Mouse (Mus musculus): ENCODE measurements around the gene 9130019O22Rik. TPM values are rescaled to one million over a fixed set of nuclear protein-coding genes. Genes with fewer than 3 reads are reported as not detected.
A peak's percentile ranks its signal among the peaks of the same experiment; 100 is the strongest.
"Not testable (repeated sequence)": the region's sequence is repeated elsewhere in the genome, so short reads cannot be mapped to it uniquely, and the experiment has no call there.

9130019O22Rik gene
- total RNA-seq, 2 experiments from 2014 or later: 2.2 to 3.2 TPM

DNA sequence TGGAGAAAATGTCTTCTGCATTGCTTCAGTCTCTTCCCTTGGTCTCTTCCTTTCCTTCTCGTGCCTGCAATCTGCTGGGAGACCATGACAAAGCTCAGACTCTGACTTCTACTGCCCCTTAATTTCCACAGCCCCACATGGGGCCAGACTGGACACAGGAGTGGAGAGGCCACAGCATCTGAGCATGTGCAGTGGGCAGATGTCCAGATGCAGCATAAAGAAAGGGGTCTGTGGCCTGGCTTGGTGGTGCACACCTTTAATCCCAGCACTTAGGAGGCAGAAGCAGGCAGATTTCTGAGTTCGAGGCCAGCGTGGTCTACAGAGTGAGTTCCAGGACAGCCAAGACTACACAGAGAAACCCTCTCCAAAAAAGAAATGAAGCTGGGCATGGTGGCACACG, 1.4 kb downstream of the 9130019O22Rik start:
- intact Hi-C loops (cut with DNase I); DNase-seq: not testable (repeated sequence)

DNA sequence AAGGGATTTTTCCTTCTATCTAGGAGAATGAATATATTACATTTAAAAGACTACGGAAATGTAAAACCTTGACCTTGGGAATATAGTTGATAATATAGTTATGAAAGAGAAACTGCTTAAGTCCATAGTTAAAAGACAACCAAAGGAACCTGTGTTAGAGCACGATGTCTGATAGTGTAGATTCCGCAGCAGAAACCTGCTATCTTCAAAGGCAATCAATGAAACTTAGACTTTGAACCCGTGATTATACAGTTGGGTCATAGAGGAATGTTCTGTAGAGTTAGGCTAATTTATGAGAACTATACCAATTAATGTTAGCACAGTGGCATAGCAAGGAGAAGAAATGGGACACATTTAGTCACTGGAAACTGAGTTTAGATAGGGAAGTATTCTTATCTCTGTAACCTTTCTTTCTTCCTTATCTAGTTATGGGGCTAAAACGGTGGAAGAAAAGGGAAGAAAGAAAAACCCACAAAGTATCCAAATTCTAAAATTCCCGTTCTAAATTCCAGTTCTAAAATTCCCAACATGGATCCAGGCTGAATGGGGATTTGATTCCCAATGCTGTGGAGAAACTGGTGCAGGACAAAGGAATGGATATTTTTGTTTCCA, 8.6 kb downstream of the 9130019O22Rik start:
- intact Hi-C loops (cut with DNase I): no loop called here
- no peak for DNase-seq

DNA sequence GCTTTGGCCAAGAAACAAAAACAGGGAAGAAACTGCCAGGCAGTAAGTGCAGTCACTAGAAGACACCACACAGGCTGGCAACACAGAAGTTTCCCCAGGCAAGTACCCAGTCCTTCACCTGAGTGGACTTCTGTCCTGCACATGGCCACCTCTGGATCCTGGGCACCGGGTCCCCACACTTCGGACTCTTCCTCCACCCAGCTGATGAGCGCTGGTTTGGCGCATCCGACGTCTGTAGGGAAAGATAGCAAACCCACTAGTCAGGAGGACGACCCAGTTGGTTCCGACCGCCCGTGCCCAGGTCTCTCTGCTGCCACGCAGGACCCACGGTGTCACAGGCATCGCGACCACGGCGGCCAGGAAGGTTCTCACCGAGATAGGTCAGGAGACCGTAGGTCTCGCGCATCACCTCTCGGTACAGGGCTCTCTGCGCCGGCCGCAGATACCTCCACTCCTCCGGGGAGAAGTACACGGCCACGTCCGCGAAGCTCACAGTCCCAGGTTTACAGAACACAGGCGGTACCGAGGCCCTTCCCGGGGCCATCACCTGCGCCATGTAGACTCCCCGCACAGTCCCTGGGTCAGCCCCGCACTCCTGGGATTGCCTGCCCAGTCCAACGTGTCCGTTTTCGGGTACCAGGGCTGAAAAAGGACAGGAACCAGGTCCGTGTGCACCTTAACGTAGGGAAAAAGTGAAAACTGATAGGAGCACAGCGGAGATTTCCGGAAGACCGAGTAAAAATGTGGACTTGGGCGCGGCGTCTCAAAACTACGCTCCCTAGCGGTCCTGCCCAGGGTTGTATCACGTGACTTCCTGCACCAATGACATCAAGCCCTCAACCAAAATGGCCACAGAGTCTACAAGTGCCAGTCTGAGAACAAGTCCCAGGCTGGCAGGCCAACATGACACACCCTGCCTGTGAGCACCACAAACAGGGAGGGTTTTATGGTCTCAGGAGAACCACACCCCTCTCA, 11.4 kb downstream of the 9130019O22Rik start, which contains the start of gene Zfp747:
TSS of gene Zfp747 (minus strand) at position 780 of the 975 bp plus-strand sequence.
- intact Hi-C loops (cut with DNase I): loop anchor here (1.0 kb wide), 1 partner anchor 12 kb away; the partner anchor contains the start of gene 9130019O22Rik

DNA sequence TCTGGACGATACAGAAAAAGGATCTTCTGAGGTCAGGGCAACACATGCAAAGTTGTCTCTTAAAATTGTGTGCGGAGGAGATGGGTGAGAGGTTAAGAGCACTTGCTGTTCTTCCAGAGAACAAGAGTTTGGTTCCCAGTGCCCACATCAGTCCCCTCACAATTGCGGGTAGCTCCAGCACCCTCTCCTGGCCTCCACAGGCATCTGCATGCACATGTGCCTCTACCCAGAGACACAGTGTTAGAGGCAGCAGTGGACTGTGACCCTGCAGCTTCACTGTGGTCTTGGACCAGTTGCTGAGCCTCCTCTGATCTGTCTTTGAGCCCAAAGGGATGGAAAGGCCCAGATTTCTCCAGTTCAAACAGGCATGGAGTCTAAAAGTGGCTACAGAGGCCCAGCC, 15.1 kb downstream of the 9130019O22Rik start:
- intact Hi-C loops (cut with DNase I); DNase-seq: not testable (repeated sequence)

More for the DNA sequence above, 11.4 kb downstream of the 9130019O22Rik start, which contains the start of gene Zfp747:
- DNase-seq: peak; percentile 93 to 95

DNA sequence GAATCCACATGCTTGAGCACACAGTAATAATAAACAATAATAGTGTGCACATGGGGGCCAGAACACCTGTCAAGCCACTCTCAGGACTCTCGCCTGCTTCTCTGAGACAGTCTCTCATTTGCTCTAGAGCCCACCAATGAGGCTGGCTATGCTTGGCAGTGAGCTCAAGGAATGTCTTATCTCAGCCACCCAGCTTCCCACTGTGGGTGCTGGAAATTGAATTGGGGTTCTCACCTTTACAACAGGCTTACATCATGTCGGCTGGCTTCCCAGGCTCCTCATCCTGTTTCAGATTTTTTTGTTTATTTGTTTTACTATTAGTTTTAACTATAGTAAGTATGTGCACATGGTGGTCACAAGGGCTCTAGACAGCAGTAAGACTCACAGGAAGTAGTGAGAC, 15.8 kb downstream of the 9130019O22Rik start:
- no peak for DNase-seq
- intact Hi-C loops (cut with DNase I): no loop called here

DNA sequence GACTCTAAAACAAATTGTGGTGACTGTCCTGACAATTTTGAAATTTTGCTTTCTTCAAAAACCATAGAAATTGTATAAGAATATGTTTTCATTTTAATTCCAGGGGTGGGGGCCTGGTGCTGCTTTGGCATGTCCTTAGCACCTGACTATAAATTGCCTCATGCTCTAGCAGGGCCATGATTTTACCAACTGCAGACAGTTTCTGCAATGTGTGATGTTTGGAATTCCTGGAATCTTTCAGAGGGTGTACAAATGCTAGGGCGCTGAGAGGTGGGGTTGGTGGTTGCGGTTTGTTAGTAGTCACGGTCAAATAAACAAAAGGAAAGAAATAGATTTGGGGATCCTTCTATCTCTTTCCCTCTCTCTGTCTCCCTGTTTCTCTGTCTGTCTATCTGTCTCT, 20.7 kb downstream of the 9130019O22Rik start:
- no peak for DNase-seq
- intact Hi-C loops (cut with DNase I): no loop called here

DNA sequence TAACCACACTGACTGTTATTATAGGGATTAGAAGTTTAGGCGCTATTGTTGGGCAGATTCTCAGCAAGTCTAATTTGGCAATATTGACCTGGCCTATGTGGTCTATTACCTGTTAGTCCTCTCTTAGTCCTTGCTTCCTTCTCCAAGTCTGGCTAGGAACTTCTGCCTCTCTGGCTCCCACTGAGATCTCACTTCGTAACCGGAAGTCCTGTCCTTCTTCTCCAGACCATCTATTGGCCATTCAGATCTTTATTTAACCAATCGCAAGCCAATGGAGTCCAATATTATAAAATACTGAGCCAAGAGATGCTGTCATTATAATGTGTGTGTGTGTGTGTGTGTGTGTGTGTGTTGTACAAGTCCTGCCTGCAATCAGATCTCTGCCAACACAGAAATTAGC, 22.8 kb downstream of the 9130019O22Rik start:
- no peak for DNase-seq
- intact Hi-C loops (cut with DNase I): no loop called here

DNA sequence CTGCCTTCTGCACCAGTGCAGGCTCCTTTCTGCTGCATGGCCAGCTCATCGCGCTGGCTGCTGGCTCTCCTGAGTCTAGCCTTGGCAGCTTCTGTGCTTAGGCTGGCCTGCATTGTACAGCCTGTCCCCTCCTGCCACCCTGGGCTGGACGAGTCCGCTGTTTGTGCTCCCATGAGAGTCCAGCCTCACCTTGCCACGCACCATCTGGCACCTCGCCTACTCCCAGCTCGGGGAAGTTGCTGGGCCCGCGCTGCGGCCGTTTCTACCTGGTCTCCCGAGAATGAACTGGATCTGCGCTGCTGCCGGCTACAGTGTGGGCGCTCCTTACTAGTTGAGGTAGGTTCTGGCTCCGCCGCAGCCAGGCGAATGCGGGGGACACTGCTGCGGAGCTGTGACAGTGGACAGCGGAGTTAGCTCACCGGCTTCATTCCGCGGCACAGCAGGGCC, 23.5 kb downstream of the 9130019O22Rik start:
- intact Hi-C loops (cut with DNase I): loop anchor here (2.0 kb wide), 1 partner anchor 43 kb away; the partner anchor contains the start of gene Zfp764
- DNase-seq: no peak

DNA sequence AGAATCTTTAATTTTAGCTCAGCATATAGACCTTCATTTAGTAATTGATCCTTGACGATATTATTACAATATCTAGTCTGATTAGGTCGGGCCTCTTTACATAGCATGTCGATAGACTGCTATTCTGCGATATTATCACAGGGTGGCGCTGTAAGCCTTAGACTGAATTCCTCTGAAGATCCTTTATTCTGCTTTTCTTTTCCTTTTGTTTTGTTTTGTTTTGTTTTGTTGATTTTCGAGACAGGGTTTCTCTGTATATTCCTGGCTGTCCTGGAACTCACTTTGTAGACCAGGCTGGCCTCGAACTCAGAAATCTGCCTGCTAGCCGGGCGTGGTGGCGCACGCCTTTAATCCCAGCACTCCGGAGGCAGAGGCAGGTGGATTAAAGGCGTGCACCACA, 24.5 kb downstream of the 9130019O22Rik start:
- intact Hi-C loops (cut with DNase I): loop anchor here (1.0 to 2.0 kb wide), 2 partner anchors 44 to 136 kb away; partner anchors contain the start of gene Zfp764
- DNase-seq: not testable (repeated sequence)

DNA sequence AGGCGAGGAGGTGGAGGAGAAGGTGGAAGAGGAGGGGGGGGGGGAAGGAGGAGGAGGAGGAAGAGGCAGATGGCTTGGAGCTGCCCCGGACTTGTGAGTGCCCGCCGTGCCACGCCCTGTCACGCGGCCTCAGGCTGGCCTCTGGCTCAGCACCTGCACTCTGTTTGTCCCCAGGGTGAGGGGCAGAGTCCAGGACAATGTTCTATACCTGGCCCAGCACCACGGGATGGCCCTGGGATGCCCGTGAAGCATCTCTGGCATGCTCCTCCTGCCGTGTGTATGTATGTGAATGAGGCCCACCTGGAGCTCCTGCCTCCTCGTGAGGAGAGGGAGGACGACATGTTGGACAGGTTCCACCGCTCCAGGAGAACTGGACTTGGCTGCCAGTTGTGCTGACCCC, 25.5 kb downstream of the 9130019O22Rik start:
- intact Hi-C loops (cut with DNase I): no loop called here
- no peak for DNase-seq

DNA sequence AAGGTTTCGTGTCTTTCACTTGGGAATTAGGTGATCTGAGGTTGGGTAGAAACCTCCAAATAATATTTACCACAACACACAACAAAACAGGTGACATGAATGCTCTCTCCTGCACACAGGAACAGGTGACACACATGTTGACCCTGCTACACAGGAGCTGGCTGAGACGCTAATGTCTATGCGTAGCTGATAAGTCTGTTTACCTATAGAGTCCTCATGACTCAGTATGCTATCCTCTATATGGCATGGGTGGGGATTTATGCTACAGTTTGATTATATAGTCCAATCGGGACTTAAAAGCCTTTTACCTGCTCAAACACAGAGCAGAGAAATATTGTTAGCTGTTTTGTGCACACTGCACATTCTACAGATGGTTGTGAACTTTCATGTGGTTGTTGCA, 26.7 kb downstream of the 9130019O22Rik start:
- intact Hi-C loops (cut with DNase I): no loop called here
- DNase-seq: no peak

DNA sequence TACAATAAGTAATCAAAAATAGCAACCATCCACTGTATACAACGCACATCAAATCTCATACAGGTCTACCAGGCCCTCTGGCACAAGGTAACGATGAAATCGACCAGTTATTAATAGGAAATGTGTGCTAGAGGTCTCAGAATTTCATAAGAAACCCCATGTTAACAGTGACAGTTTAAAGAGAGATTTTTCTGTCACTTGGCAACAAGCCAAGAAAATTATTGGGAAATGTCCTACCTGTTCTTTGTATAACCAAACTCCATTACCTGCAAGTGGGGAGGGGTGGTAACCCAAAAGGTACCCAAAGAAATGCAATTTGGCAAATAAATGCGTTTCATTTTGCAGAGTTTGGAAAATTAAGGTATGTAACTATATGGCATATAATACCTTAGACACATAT, 28.5 kb downstream of the 9130019O22Rik start:
- intact Hi-C loops (cut with DNase I): no loop called here
- DNase-seq: no peak

DNA sequence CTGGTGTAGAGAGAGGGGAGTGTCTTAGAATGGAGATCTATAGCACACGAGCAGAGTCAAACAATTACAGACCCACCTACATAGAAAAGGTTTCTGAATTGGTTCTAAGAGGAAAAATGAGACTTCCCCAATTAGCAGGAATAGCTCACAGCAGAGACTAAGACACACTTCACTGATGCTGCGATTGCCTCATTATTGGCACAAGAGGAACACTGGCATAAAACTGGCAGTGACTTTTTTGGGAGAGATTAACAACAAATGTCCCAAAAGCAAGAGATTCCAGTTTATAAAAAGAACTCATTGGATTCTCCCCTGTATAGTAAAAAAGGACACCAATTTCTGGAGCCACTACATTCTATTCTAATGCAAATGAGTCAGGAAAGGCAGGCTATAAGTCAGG, 29.1 kb downstream of the 9130019O22Rik start:
- DNase-seq: no peak
- intact Hi-C loops (cut with DNase I): no loop called here

DNA sequence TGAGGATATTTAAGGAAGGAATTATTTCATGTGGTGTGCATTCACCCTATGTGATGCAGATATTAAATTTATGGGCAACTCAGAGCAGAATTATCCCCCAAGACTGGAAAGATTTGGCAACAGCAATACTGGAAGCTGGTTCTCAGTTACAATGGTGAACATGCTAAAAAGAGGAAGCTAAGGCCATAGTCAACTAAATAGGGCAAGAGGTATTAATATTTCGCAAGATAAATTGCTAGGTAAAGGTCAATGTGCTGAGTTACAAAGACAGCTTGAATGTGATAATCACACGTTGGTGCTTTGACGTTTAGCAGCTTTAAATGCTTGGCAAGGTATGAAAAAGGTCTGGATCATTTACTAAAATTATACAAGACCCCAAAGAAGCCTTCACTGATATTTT, 31.2 kb downstream of the 9130019O22Rik start:
- no peak for DNase-seq
- intact Hi-C loops (cut with DNase I): no loop called here

DNA sequence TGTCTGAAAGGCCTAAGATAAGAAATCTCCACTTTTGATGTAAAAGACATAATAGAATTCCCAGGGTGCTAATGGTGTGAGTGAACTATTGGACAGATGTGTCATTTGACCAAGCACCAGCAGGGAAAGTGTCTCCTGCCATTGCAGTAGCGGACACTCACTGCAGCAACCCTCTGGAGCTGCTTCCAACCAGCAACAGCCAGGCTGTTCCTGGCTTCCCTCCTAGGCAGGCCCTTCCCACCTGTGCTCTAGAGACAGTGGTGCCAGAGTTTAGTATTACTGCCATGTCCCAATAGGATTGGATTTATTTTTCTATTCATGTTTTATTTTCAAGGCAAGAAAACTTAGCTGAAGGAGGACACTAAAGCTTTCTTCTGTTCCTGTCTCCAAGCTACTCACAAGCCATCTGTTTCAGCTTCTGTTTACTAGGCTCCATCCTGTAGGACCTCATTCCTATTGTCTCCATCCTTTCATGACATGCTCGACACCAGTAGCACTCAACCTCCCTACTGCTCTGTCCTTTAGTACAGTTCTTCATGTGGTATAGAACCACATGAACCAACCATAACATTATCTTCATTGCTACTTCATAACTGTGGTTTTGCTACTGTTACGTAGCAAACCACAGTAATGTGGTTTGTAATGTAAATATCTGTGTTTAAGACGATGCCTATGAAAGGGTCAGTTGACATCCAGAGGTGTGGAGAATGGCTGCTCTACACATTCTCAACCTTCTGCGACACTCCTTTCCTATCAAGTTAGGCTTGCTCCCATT, 35.5 kb downstream of the 9130019O22Rik start:
- intact Hi-C loops (cut with DNase I): no loop called here
- DNase-seq: no peak

DNA sequence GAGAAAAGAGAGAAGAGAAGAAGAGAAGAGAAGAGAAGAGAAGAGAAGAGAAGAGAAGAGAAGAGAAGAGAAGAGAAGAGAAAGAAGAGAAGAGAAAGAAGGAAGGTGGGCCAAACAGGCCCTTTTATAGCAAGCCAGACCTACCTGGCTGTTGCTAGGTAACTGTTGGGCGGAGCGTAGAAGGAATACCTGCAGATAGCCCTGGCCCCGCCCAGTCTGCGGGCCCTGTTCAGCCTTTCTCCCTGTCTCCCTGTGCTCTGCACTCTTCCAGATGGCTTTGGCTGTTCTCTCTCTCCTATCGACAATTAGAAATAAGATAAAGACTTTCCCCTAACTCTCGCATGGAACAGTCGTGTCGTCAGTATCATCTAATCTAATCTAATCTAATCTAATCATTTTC, 40.3 kb downstream of the 9130019O22Rik start:
- DNase-seq: no peak
- intact Hi-C loops (cut with DNase I): loop anchor here (10.0 kb wide), 1 partner anchor 842 kb away; the partner anchor contains the start of gene Atxn2l

DNA sequence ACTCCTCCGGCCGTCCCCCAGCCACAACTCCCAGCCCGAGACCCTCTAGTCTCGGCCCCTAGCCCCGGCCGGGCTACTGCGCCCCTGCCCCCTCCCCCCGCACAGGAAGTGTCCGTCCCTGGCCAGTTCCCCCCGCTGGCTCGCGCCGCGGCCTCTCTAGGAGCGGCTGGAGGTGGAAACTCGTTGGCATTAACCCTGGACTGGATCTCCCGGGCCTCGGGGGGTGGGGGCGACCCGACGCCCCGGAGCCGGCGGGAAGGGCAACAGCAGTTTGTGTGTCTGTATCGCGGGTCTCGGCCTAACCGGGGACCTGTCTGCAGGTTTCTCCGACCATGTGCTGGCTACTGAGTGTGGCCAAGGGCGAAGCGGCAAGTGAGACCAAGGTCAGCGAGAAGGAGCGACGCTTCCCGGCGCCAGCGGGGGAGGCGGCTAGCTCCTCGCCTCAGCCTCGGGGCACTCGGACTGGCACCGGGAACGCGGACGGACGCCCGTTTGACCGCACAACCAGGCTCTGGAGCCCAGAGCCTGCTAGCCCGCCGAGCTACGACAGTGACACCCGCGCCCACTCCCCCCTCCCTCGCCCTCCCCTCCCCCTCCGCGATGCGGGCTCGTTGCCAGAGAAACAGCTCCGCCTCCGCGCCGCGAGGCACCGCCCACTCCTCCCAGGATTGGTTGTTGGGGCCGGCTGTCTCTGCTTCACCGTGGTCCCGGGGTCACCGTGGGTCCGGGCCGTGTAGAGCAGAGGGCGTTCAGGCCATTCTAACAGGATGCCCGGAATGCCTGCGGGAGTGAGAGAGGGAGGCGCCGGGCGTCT, 41.2 kb downstream of the 9130019O22Rik start, which contains the start of gene Zfp768:
TSS of gene Zfp768 (minus strand) at position 78 of the 814 bp plus-strand sequence.
- DNase-seq: peak; percentile 96 to 99
- intact Hi-C loops (cut with DNase I): loop anchor here (10.0 kb wide), 1 partner anchor 841 kb away; the partner anchor contains the start of gene Atxn2l

DNA sequence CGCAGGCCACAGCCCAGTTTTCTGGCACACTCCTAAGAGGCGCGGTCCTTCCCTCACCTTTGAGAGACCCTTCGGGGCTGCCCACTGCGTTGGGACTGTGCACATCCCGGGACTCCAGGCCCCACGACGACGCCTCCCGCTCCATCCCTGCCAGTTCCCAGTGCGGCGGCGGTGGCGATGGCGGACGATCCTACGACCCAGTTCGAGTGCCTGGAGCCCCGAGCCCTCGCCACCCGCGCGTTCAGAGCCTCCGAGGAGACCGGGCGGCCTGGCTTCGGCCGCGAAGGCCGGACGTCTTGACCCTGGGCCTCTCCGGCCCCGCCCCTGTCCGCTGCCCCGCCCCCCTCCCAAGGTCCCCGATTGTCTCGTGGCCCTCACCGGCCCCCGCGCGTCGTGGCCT, 41.9 kb downstream of the 9130019O22Rik start:
- no peak for DNase-seq
- intact Hi-C loops (cut with DNase I): loop anchor here (10.0 kb wide), 1 partner anchor 840 kb away; the partner anchor contains the start of gene Atxn2l

DNA sequence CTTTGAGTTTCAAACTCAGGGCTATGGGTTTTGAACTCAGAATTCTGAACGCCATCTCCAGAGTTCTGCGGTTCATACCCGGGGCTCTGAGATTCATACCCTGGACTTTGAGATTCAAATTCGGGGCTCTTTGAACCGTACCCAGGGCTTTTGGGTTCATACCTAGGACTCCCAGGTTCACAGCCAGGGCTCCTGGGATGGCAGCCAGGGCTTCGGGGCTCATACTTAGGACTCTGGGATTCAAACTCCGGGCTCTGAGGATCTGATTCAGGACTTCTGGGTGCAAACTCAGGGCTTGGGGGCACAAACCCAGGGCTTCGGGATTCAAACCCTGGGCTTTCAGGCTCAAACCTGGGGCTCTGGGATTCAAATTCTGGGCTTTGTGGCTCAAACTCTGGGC, 42.6 kb downstream of the 9130019O22Rik start:
- DNase-seq: no peak
- intact Hi-C loops (cut with DNase I): loop anchor here (5.0 to 10.0 kb wide), 2 partner anchors 82 to 840 kb away; partner anchors contain the start of genes Atxn2l and Dctpp1
